Mouse (Mus musculus) hindbrain, embryonic 13.5 days (tissue): ENCODE measurements around the gene Lamc3. TPM values are rescaled to one million over a fixed set of nuclear protein-coding genes. Genes with fewer than 3 reads are reported as not detected.

ENCODE experiments used
- polyA plus RNA-seq: library from polyadenylated mRNA; unstranded; fragments of >200 nt; fragmentation: Nextera tagmentation; extraction: Ambion mirVana; gene quantifications from 2 replicates; pipeline ENCODE4 v1.2.1, GENCODE M21; 2015

Lamc3 gene
- polyA plus RNA-seq, 1 experiment from 2014 or later, result 7.0 TPM

Other genes with a start within 250 kb of the Lamc3 start
- 2.2 and 4.0 TPM in 2 replicates for gene Prdm12, start 247.3 kb upstream of the Lamc3 start, polyA plus RNA-seq
- 41.3 and 43.4 TPM in 2 replicates for gene Exosc2, start 216.6 kb upstream of the Lamc3 start, polyA plus RNA-seq
- gene Abl1, start 198.9 kb upstream of the Lamc3 start, polyA plus RNA-seq, result 19.7 and 21.7 TPM in 2 replicates
- gene Qrfp, start 76.7 kb upstream of the Lamc3 start, polyA plus RNA-seq, result 0.08 TPM in 1 of 2 replicates, not detected in the other
- gene Fibcd1, start 41.3 kb upstream of the Lamc3 start, polyA plus RNA-seq, result 3.4 and 4.6 TPM in 2 replicates
- gene Aif1l, start 62.8 kb downstream of the Lamc3 start, polyA plus RNA-seq, result 25.9 and 30.6 TPM in 2 replicates
- 80.8 and 83.5 TPM in 2 replicates for gene Nup214, start 87.1 kb downstream of the Lamc3 start, polyA plus RNA-seq
- gene Fam78a, start 197.6 kb downstream of the Lamc3 start, polyA plus RNA-seq, result 0.63 and 0.74 TPM in 2 replicates
- gene Plpp7, start 208.2 kb downstream of the Lamc3 start, polyA plus RNA-seq, result 21.6 and 21.7 TPM in 2 replicates